Mouse (Mus musculus) adrenal gland, postnatal 25 days (tissue): ENCODE results near the gene Gm9195. TPM values are rescaled to one million over a fixed set of nuclear protein-coding genes. Genes with fewer than 3 reads are reported as not detected.

Experiments used
- DNase-seq: peaks from one replicate; pipeline ENCODE4 v3.0.0; 2021; ENCODE audit warnings: mixed read lengths
- long read RNA-seq: library from polyadenylated mRNA; stranded (forward); transcript quantifications from one replicate; pipeline ENCODE4 v2.0.0, GENCODE M21; 2021
- total RNA-seq: library from RNA; stranded (reverse); gene quantifications from 2 replicates; pipeline ENCODE4 v1.2.3, GENCODE M21; 2021

Gm9195 gene
- total RNA-seq: not detected in 2 replicates
- long read RNA-seq: 0 reads

- no peak for DNase-seq
Measured at GRCm38 (mm10) chr14:72491738-72492137, at the start of gene Gm9195. Gene Gm9195 (minus strand): TSS chr14:72491838.

GRCm38 (mm10) chr14:72536392-72537017 lies 44.9 kb upstream of the Gm9195 start:
- no peak for DNase-seq

- DNase-seq: no peak
Measured at GRCm38 (mm10) chr14:72533862-72534261, 42.2 kb upstream of the Gm9195 start.

GRCm38 (mm10) chr14:72532028-72532917 lies 40.6 kb upstream of the Gm9195 start:
- no peak for DNase-seq

GRCm38 (mm10) chr14:72527126-72527525 lies 35.5 kb upstream of the Gm9195 start:
- no peak for DNase-seq

GRCm38 (mm10) chr14:72519561-72519960 lies 27.9 kb upstream of the Gm9195 start:
- DNase-seq: no peak

- DNase-seq: no peak
Measured at GRCm38 (mm10) chr14:72518786-72519185, 27.1 kb upstream of the Gm9195 start.

- DNase-seq: peak; percentile 23
Measured at GRCm38 (mm10) chr14:72516376-72516775, 24.7 kb upstream of the Gm9195 start.

GRCm38 (mm10) chr14:72506723-72507420 lies 15.2 kb upstream of the Gm9195 start:
- DNase-seq: no peak

GRCm38 (mm10) chr14:72506018-72506722 lies 14.5 kb upstream of the Gm9195 start:
- peak; percentile 2 for DNase-seq

GRCm38 (mm10) chr14:72504985-72505384 lies 13.3 kb upstream of the Gm9195 start:
- no peak for DNase-seq

- no peak for DNase-seq
Measured at GRCm38 (mm10) chr14:72503241-72503640, 11.6 kb upstream of the Gm9195 start.

- DNase-seq: no peak
Measured at GRCm38 (mm10) chr14:72493775-72494174, 2.1 kb upstream of the Gm9195 start.

- no peak for DNase-seq
Measured at GRCm38 (mm10) chr14:72490367-72490766, 1.3 kb downstream of the Gm9195 start.

GRCm38 (mm10) chr14:72474501-72474900 lies 17.1 kb downstream of the Gm9195 start:
- no peak for DNase-seq

GRCm38 (mm10) chr14:72468429-72468828 lies 23.2 kb downstream of the Gm9195 start:
- DNase-seq: no peak

- no peak for DNase-seq
Measured at GRCm38 (mm10) chr14:72466384-72466783, 25.3 kb downstream of the Gm9195 start.

- DNase-seq: no peak
Measured at GRCm38 (mm10) chr14:72461591-72461990, 30.0 kb downstream of the Gm9195 start.

GRCm38 (mm10) chr14:72460291-72460690 lies 31.3 kb downstream of the Gm9195 start:
- DNase-seq: peak; percentile 26

GRCm38 (mm10) chr14:72458930-72459329 lies 32.7 kb downstream of the Gm9195 start:
- DNase-seq: no peak

- peak; percentile 8 for DNase-seq
Measured at GRCm38 (mm10) chr14:72447141-72448091, 44.2 kb downstream of the Gm9195 start.
